Mouse (Mus musculus) liver, embryonic 11.5 days (tissue): Measurements from ENCODE around the gene Snx20. TPM values are rescaled to one million over a fixed set of nuclear protein-coding genes. Genes with fewer than 3 reads are reported as not detected.
"Not testable (repeated sequence)": the region's sequence is repeated elsewhere in the genome, so short reads cannot be mapped to it uniquely, and the experiment has no call there.

ENCODE experiments used
- ATAC-seq: fragments of 200-750 bp; cut with Nextera tagmentation; replicated peaks from 2 replicates; pipeline ENCODE4 v1.8.0; 2017; ENCODE audit warnings: moderate number of reproducible peaks, mild to moderate bottlenecking, moderate TSS enrichment, moderate library complexity; ENCODE audit not compliant: low FRiP score
- DNase-seq: peaks from one replicate; pipeline ENCODE4 v3.0.0-alpha.2; 2017; ENCODE audit warnings: low spot score
- H3K27ac ChIP-seq: fragments of 300-500 bp; sonication (generic); 2 replicates; pipeline ENCODE4 v1.5.1; 2014; ENCODE audit warnings: mild to moderate bottlenecking, low read depth, low read length, control low read depth
- H3K27me3 ChIP-seq: fragments of 300-500 bp; sonication (generic); replicated peaks from 2 replicates; pipeline ENCODE4 v1.6.1; 2014; ENCODE audit warnings: low read length, mixed read lengths; ENCODE audit not compliant: control insufficient read depth, insufficient read depth
- H3K36me3 ChIP-seq: fragments of 300-500 bp; sonication (generic); 2 replicates; pipeline ENCODE4 v1.6.1; 2014; ENCODE audit warnings: mild to moderate bottlenecking, low read length, moderate library complexity, mixed read lengths; ENCODE audit not compliant: control insufficient read depth, insufficient read depth
- H3K4me1 ChIP-seq: fragments of 300-500 bp; sonication (generic); replicated peaks from 2 replicates; pipeline ENCODE4 v1.6.1; 2014; ENCODE audit warnings: low read length, mixed read lengths; ENCODE audit not compliant: control insufficient read depth, insufficient read depth
- H3K4me2 ChIP-seq: fragments of 300-500 bp; sonication (generic); 2 replicates; pipeline ENCODE4 v1.6.1; 2014; ENCODE audit warnings: mild to moderate bottlenecking, control low read depth, moderate library complexity
- H3K4me3 ChIP-seq: fragments of 300-500 bp; sonication (generic); 2 replicates; pipeline ENCODE4 v1.5.1; 2014; ENCODE audit warnings: low read depth, low read length, control low read depth
- H3K9ac ChIP-seq: fragments of 300-500 bp; sonication (generic); 2 replicates; pipeline ENCODE4 v1.6.1; 2014; ENCODE audit warnings: low read depth, low read length, control low read depth
- H3K9me3 ChIP-seq: fragments of 300-500 bp; sonication (generic); 2 replicates; pipeline ENCODE4 v1.6.1; 2016; ENCODE audit warnings: low read length, inconsistent platforms, mixed read lengths; ENCODE audit not compliant: control insufficient read depth
- WGBS: fragments of 180-500 bp; shearing (Covaris S2); extraction: QIAGEN DNeasy Blood & Tissue Kit; methylation state at CpG from one replicate; pipeline ENCODE4 v1.1.7; 2014; 5-methylcytosine and 5-hydroxymethylcytosine counted together
- polyA plus RNA-seq: library from polyadenylated mRNA; unstranded; fragments of >200 nt; fragmentation: Nextera tagmentation; extraction: Ambion mirVana; gene quantifications from 2 replicates; pipeline ENCODE4 v1.2.1, GENCODE M21; 2014

The Snx20 gene
- polyA plus RNA-seq, 1 experiment from 2014 or later = 2.6 TPM

DNA sequence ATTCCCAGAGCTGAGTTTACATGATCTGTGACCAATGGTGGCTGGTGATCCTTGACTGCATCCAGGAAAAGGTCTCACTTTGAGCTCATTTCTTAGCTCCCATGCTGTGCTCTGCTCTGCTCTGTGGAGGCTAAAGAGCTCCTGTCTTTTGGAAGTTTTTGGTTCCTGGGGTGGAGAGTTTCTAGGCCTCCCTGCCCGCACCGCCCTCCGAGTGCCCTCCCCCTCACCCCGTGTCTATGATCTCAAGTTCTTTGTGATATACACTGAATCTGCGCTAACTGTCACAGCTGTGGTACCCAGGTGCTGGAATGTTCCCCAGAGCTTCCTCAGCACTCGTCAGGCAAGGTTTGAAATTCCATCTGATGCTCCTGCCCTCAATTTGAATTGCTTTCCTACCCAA, 34.9 kb upstream of the Snx20 start:
- Histone ChIP-seq H3K4me1 (no peaks in the 10 kb centered on the region), H3K4me2 (no peak overlapping the region), H3K4me3 (no peak overlapping the region), H3K36me3 (no peaks in the 10 kb centered on the region), H3K27ac (no peak overlapping the region), H3K9ac (no peak overlapping the region), H3K27me3 (no peaks in the 10 kb centered on the region), H3K9me3 (no peaks in the 10 kb centered on the region)
- 82% methylated on average over 6 of the region's 6 CpGs for WGBS
- no peak for DNase-seq
- no peak for ATAC-seq

- Histone ChIP-seq H3K4me3 (no peak overlapping the region), H3K27me3 (no peaks in the 10 kb centered on the region), H3K9me3 (no peaks in the 10 kb centered on the region), H3K4me2 (no peak overlapping the region), H3K4me1 (no peaks in the 10 kb centered on the region), H3K9ac (no peak overlapping the region), H3K36me3 (no peaks in the 10 kb centered on the region), H3K27ac (no peak overlapping the region)
- WGBS = 62% methylated on average over 14 of the region's 14 CpGs
- ATAC-seq (no peak), DNase-seq (no peak)
These were observed 32.6 kb upstream of the Snx20 start for GRCm38 (mm10) chr8:88668400-88669086.

DNA sequence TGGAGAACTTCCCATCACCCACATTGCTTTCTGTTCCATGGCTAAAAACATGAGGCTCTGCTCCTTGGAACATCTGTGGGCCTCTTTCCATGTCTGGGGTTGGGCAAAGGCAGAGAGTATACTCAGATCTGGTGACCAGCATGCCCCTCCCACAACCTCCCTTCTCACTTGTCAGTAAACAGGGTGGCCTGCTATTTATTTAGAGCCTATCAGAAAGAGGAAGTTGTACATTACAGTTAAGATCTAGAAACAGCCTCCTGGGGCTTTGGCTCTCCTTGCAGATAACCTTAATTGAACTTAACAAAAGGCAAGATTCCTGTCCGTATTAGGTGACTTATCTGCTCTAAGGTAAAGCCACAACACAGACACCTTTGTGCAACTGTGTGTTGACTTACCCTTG, 30.5 kb upstream of the Snx20 start:
- no peaks in the 10 kb centered on the region for H3K4me1 ChIP-seq
- no peak for DNase-seq
- WGBS = 24% methylated on average over 1 of the region's 1 CpGs
- H3K4me3 ChIP-seq = no peak overlapping the region
- H3K9me3 ChIP-seq = no peaks in the 10 kb centered on the region
- no peaks in the 10 kb centered on the region for H3K27me3 ChIP-seq
- H3K4me2 ChIP-seq = no peak overlapping the region
- H3K9ac ChIP-seq = no peak overlapping the region
- ATAC-seq = no peak
- H3K36me3 ChIP-seq = no peaks in the 10 kb centered on the region
- H3K27ac ChIP-seq = no peak overlapping the region

GRCm38 (mm10) chr8:88664947-88665346, 29.0 kb upstream of the Snx20 start:
- H3K27ac ChIP-seq = no peak overlapping the region
- H3K4me2 ChIP-seq = no peak overlapping the region
- H3K36me3 ChIP-seq = no peaks in the 10 kb centered on the region
- no peak overlapping the region for H3K9ac ChIP-seq
- H3K4me3 ChIP-seq = no peak overlapping the region
- H3K27me3 ChIP-seq = no peaks in the 10 kb centered on the region
- H3K4me1 ChIP-seq = no peaks in the 10 kb centered on the region
- whole genome bisulfite sequencing = 91% methylated on average over 19 of the region's 19 CpGs
- ATAC-seq (no peak), DNase-seq (no peak)
- no peaks in the 10 kb centered on the region for H3K9me3 ChIP-seq

GRCm38 (mm10) chr8:88664121-88664520, 28.2 kb upstream of the Snx20 start:
- Histone ChIP-seq H3K36me3 (no peaks in the 10 kb centered on the region), H3K27me3 (no peaks in the 10 kb centered on the region), H3K9me3 (no peaks in the 10 kb centered on the region), H3K4me3 (no peak overlapping the region), H3K9ac (no peak overlapping the region), H3K4me1 (no peaks in the 10 kb centered on the region), H3K4me2 (no peak overlapping the region), H3K27ac (no peak overlapping the region)
- ATAC-seq (no peak), DNase-seq (no peak)
- WGBS = 87% methylated on average over 16 of the region's 16 CpGs

GRCm38 (mm10) chr8:88662401-88662821, 26.5 kb upstream of the Snx20 start:
- Histone ChIP-seq H3K27ac (no peak overlapping the region), H3K9ac (no peak overlapping the region), H3K36me3 (no peaks in the 10 kb centered on the region), H3K9me3 (no peaks in the 10 kb centered on the region), H3K4me3 (no peak overlapping the region), H3K4me1 (no peaks in the 10 kb centered on the region), H3K27me3 (no peaks in the 10 kb centered on the region), H3K4me2 (no peak overlapping the region)
- DNase-seq = no peak
- WGBS = 45% methylated on average over 6 of the region's 6 CpGs
- no peak for ATAC-seq

- WGBS = 79% methylated on average over 3 of the region's 3 CpGs
- Histone ChIP-seq H3K27ac (no peak overlapping the region), H3K36me3 (no peaks in the 10 kb centered on the region), H3K4me2 (no peak overlapping the region), H3K9me3 (no peaks in the 10 kb centered on the region), H3K4me1 (no peaks in the 10 kb centered on the region), H3K27me3 (no peaks in the 10 kb centered on the region), H3K9ac (no peak overlapping the region), H3K4me3 (no peak overlapping the region)
- ATAC-seq (no peak), DNase-seq (no peak)
These were observed 23.9 kb upstream of the Snx20 start for GRCm38 (mm10) chr8:88659873-88660272.

DNA sequence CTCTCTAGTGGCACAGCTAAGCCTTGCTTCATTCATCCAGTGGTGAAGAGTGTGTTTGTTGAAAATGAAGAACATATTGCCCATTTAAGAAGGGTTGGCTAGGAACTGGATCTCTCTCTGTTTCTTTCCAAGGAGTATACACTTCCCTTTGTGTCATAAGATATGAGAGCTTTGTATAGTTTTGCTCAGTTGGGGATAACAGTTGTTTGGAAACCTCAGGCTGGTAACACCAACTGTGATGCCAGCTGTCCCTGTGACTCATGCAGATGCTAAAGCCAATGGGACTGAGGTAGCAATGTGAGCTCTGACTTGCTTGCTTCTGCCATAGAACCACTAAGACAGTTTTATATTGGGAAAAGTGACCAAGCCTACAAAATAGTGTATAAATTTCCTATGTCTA, 19.4 kb upstream of the Snx20 start:
- Histone ChIP-seq H3K4me2 (no peak overlapping the region), H3K27ac (no peak overlapping the region), H3K9ac (no peak overlapping the region), H3K9me3 (no peaks in the 10 kb centered on the region), H3K27me3 (no peaks in the 10 kb centered on the region), H3K4me3 (no peak overlapping the region), H3K36me3 (no peaks in the 10 kb centered on the region), H3K4me1 (no peaks in the 10 kb centered on the region)
- DNase-seq (no peak), ATAC-seq (no peak)

GRCm38 (mm10) chr8:88651122-88651521, 15.2 kb upstream of the Snx20 start:
- H3K36me3 ChIP-seq, H3K4me1 ChIP-seq, H3K27ac ChIP-seq, H3K9ac ChIP-seq, H3K27me3 ChIP-seq, DNase-seq, H3K4me2 ChIP-seq, ATAC-seq, H3K9me3 ChIP-seq, H3K4me3 ChIP-seq: not testable (repeated sequence)
- 48% methylated on average over 4 of the region's 4 CpGs for WGBS
